Mouse (Mus musculus): ENCODE results near the gene Tns1. TPM values are rescaled to one million over a fixed set of nuclear protein-coding genes. Genes with fewer than 3 reads are reported as not detected.

Tns1 gene
- polyA plus RNA-seq, 1 experiment: 400 TPM

GRCm38 (mm10) chr1:73930411-73931134 lies 193.7 kb downstream of the Tns1 start:
- peak; percentile 96 for DNase-seq
- WGBS: 18% methylated on average over 8 of the region's 8 CpGs
- Histone ChIP-seq H3K36me3 (ENCODE audit: control insufficient read depth, insufficient read depth, low read length) (peaks cover 13% of the 10 kb centered on the region; the same call in 1 of the 2 replicates), H3K27ac (ENCODE audit: insufficient read depth, low read depth, low read length) (peak overlapping the region; percentile 99), H3K4me1 (ENCODE audit: control insufficient read depth, insufficient read depth, low read length) (peaks cover 63% of the 10 kb centered on the region), H3K27me3 (replicated peaks; ENCODE audit: control insufficient read depth, insufficient read depth, low read length) (no peaks in the 10 kb centered on the region), H3K4me3 (ENCODE audit: insufficient read depth, low read depth, low read length) (no peak overlapping the region)
- TF ChIP-seq CTCF (conservative IDR thresholded peaks at IDR 0.05; ENCODE audit: insufficient read depth, insufficient read length, low read depth, low read length) (no peak), POLR2A (IDR thresholded peaks at IDR 0.05; ENCODE audit: low read depth, low read length) (no peak)

GRCm38 (mm10) chr1:73929952-73930329 lies 194.3 kb downstream of the Tns1 start:
- peak overlapping the region; percentile 88 for H3K27ac ChIP-seq (ENCODE audit: insufficient read depth, low read depth, low read length)
- WGBS: 37% methylated on average over 5 of the region's 5 CpGs
- TF ChIP-seq CTCF (conservative IDR thresholded peaks at IDR 0.05; ENCODE audit: insufficient read depth, insufficient read length, low read depth, low read length) (no peak), POLR2A (IDR thresholded peaks at IDR 0.05; ENCODE audit: low read depth, low read length) (no peak)
- peak; percentile 76 for DNase-seq
- no peaks in the 10 kb centered on the region for H3K27me3 ChIP-seq (replicated peaks; ENCODE audit: control insufficient read depth, insufficient read depth, low read length)
- H3K4me3 ChIP-seq (ENCODE audit: insufficient read depth, low read depth, low read length): no peak overlapping the region
- H3K36me3 ChIP-seq (ENCODE audit: control insufficient read depth, insufficient read depth, low read length): peaks cover 19% of the 10 kb centered on the region
- peaks cover 58% of the 10 kb centered on the region for H3K4me1 ChIP-seq (ENCODE audit: control insufficient read depth, insufficient read depth, low read length)

GRCm38 (mm10) chr1:73929211-73929951 lies 194.9 kb downstream of the Tns1 start:
- Histone ChIP-seq H3K27me3 (replicated peaks; ENCODE audit: control insufficient read depth, insufficient read depth, low read length) (no peaks in the 10 kb centered on the region), H3K4me1 (ENCODE audit: control insufficient read depth, insufficient read depth, low read length) (peaks cover 55% of the 10 kb centered on the region), H3K36me3 (ENCODE audit: control insufficient read depth, insufficient read depth, low read length) (peaks cover 23% of the 10 kb centered on the region), H3K4me3 (ENCODE audit: insufficient read depth, low read depth, low read length) (no peak overlapping the region), H3K27ac (ENCODE audit: insufficient read depth, low read depth, low read length) (peak overlapping the region; percentile 88)
- WGBS: 21% methylated on average over 15 of the region's 15 CpGs
- TF ChIP-seq POLR2A (IDR thresholded peaks at IDR 0.05; ENCODE audit: low read depth, low read length): no peak
- no peak for TF ChIP-seq CTCF (conservative IDR thresholded peaks at IDR 0.05; ENCODE audit: insufficient read depth, insufficient read length, low read depth, low read length)
- peak; percentile 89 for DNase-seq

- peaks cover 27% of the 10 kb centered on the region for H3K36me3 ChIP-seq (ENCODE audit: control insufficient read depth, insufficient read depth, low read length)
- peak overlapping the region; percentile 88 for H3K27ac ChIP-seq (ENCODE audit: insufficient read depth, low read depth, low read length)
- TF ChIP-seq CTCF (conservative IDR thresholded peaks at IDR 0.05; ENCODE audit: insufficient read depth, insufficient read length, low read depth, low read length) (no peak), POLR2A (IDR thresholded peaks at IDR 0.05; ENCODE audit: low read depth, low read length) (no peak)
- DNase-seq: no peak
- no peak overlapping the region for H3K4me3 ChIP-seq (ENCODE audit: insufficient read depth, low read depth, low read length)
- 43% methylated on average over 8 of the region's 8 CpGs for WGBS
- H3K4me1 ChIP-seq (ENCODE audit: control insufficient read depth, insufficient read depth, low read length): peaks cover 53% of the 10 kb centered on the region
- H3K27me3 ChIP-seq (replicated peaks; ENCODE audit: control insufficient read depth, insufficient read depth, low read length): no peaks in the 10 kb centered on the region
These were observed 195.9 kb downstream of the Tns1 start for GRCm38 (mm10) chr1:73928385-73928784.

- Histone ChIP-seq H3K27me3 (replicated peaks; ENCODE audit: control insufficient read depth, insufficient read depth, low read length) (no peaks in the 10 kb centered on the region), H3K27ac (ENCODE audit: insufficient read depth, low read depth, low read length) (peak overlapping the region; percentile 88), H3K4me3 (ENCODE audit: insufficient read depth, low read depth, low read length) (no peak overlapping the region), H3K4me1 (ENCODE audit: control insufficient read depth, insufficient read depth, low read length) (peaks cover 47% of the 10 kb centered on the region), H3K36me3 (ENCODE audit: control insufficient read depth, insufficient read depth, low read length) (peaks cover 32% of the 10 kb centered on the region)
- no peak for DNase-seq
- 74% methylated on average over 15 of the region's 15 CpGs for WGBS
- TF ChIP-seq POLR2A (IDR thresholded peaks at IDR 0.05; ENCODE audit: low read depth, low read length) (no peak), CTCF (conservative IDR thresholded peaks at IDR 0.05; ENCODE audit: insufficient read depth, insufficient read length, low read depth, low read length) (no peak)
These were observed 196.4 kb downstream of the Tns1 start for GRCm38 (mm10) chr1:73927819-73928218.

DNA sequence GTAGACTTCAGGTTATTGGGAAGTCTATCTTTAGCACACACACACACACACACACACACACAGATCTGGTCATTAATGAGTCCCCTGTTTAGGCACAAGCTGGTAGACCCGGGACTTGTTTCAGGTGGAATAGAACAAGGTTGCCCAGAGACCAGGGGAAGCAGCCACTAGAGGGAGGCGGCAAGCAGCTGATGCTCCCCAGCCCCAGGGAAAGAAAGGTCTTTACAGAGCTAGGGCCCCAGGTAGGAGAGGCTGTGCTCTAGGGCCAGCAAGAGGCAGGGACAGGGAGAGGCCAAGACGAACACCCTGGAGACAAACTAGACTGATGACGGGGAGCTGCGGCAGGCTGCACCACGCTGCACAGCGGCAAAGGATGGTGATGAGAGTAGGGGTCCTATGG lies 198.0 kb downstream of the Tns1 start:
- Histone ChIP-seq H3K4me1 (ENCODE audit: control insufficient read depth, insufficient read depth, low read length) (peaks cover 32% of the 10 kb centered on the region), H3K4me3 (ENCODE audit: insufficient read depth, low read depth, low read length) (no peak overlapping the region), H3K36me3 (ENCODE audit: control insufficient read depth, insufficient read depth, low read length) (peaks cover 36% of the 10 kb centered on the region), H3K27me3 (replicated peaks; ENCODE audit: control insufficient read depth, insufficient read depth, low read length) (no peaks in the 10 kb centered on the region), H3K27ac (ENCODE audit: insufficient read depth, low read depth, low read length) (no peak overlapping the region)
- no peak for DNase-seq
- 62% methylated on average over 7 of the region's 7 CpGs for WGBS
- peak; percentile 39 for TF ChIP-seq CTCF (conservative IDR thresholded peaks at IDR 0.05; ENCODE audit: insufficient read depth, insufficient read length, low read depth, low read length)
- no peak for TF ChIP-seq POLR2A (IDR thresholded peaks at IDR 0.05; ENCODE audit: low read depth, low read length)
